Mouse (Mus musculus): ENCODE measurements at regions not wholly inside any gene's neighbourhood (a gene's known extent, or its start where the extent isn't known, plus 50 kb on each side); places are given as distances from the start of the nearest gene placed in this dataset.

DNA sequence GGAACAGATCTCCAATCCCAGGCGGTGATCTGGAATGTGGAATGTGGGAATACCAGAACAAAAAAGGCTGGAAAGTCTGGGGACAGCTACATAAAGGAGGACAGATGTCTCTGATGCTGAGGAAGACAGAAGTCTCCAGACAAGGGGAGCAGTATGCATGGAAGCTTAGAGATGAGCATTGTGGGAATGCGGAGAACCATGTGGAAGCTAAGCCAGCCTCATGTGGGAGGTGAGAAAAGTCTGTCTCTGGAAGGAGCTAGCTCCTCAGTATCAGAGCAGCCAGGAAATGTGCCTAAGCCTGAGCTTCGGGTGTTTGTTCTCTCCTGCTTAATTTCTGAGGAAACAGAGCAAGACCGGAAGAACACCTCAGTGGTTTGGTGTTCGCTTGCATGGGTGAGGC lies 53.4 kb upstream of the Cdh5 start:
- WGBS: 46% methylated on average over 5 of the region's 5 CpGs
- Histone ChIP-seq H3K27me3 (ENCODE audit: control insufficient read depth, insufficient read depth, low read length) (no peaks in the 10 kb centered on the region), H3K27ac (ENCODE audit: control insufficient read depth, insufficient read depth, low read length) (no peak overlapping the region), H3K4me1 (replicated peaks; ENCODE audit: control insufficient read depth, insufficient read depth, low read length) (peaks cover 10% of the 10 kb centered on the region; the same call in 1 of the 2 replicates), H3K36me3 (ENCODE audit: control insufficient read depth, insufficient read depth, low read length) (no peaks in the 10 kb centered on the region), H3K4me3 (ENCODE audit: control insufficient read depth, insufficient read depth, low read length) (no peak overlapping the region)
- TF ChIP-seq CTCF (IDR thresholded peaks at IDR 0.05; ENCODE audit: borderline replicate concordance, control insufficient read depth, extremely low read depth, insufficient read depth, low read length, poor library complexity) (no peak), POLR2A (IDR thresholded peaks at IDR 0.05; ENCODE audit: control insufficient read depth, extremely low read depth, insufficient read depth, low read length, poor library complexity) (no peak)
- no peak for DNase-seq

DNA sequence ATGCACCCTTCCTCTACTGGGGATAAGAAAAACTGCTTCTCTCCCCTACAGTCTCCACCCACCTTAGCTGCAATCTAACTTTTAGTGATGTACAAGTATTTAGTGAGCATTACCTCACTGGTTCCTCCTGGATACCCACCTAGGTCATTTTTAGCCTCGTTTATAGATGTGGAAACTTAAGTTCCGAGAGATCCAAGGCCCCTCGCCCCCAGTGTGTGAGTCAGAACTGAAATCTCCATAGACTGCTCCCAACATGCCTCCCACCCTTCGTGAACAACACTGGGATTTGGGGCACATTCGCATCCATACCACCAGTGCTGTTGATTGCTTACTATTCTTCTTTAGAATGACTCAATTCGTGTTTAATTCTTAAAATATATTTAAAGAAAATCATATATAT lies 52.2 kb upstream of the Cdh5 start:
- Histone ChIP-seq H3K4me3 (ENCODE audit: control insufficient read depth, insufficient read depth, low read length) (no peak overlapping the region), H3K36me3 (ENCODE audit: control insufficient read depth, insufficient read depth, low read length) (no peaks in the 10 kb centered on the region), H3K27me3 (ENCODE audit: control insufficient read depth, insufficient read depth, low read length) (no peaks in the 10 kb centered on the region), H3K27ac (ENCODE audit: control insufficient read depth, insufficient read depth, low read length) (no peak overlapping the region), H3K4me1 (replicated peaks; ENCODE audit: control insufficient read depth, insufficient read depth, low read length) (peaks cover 7% of the 10 kb centered on the region; the same call in 1 of the 2 replicates)
- WGBS: 95% methylated on average over 6 of the region's 6 CpGs
- no peak for DNase-seq
- TF ChIP-seq CTCF (IDR thresholded peaks at IDR 0.05; ENCODE audit: borderline replicate concordance, control insufficient read depth, extremely low read depth, insufficient read depth, low read length, poor library complexity) (no peak), POLR2A (IDR thresholded peaks at IDR 0.05; ENCODE audit: control insufficient read depth, extremely low read depth, insufficient read depth, low read length, poor library complexity) (no peak)

DNA sequence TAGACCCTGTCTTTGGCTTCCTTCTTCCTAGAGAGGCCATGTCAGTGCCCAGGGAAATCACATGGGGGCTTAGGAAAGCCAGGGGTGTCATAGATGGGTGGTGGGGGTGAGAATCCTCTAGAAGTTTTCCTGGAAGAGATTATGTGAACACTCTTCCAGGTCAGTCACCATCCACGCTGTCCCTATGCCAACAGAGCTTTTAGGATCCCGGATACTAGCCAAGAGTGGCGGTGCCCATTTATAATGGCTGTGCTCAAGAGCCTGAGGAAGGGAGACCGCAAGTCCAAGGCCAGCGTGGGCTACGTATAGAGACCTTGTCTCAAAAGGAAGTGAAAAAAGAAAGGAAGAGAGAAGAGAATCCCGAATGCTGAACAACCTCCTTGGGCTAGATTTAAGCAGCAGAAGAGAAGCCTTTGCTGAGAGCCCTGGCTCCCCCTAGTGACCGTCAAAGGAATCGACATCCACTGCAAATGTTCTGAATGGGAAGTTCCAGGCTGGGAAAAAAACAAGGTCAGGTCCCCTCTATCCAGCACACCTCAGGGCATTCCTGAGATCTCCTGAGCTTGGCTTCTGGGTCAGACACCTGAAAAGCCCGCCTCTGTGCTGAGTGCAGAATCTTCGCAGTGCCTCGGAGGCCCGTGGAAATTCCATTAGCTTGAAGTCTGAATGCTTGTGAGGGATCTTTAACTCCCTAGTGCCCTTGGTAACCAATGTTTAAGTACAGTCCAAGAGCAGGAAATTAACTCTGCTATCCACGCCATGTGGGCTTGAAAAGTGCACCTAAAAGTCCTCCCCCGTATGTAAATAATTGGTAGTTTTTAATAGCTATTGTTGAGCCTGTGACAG lies 50.5 kb upstream of the Cdh5 start:
- peak; percentile 70 for DNase-seq
- Histone ChIP-seq H3K27ac (ENCODE audit: control insufficient read depth, insufficient read depth, low read length) (no peak overlapping the region), H3K27me3 (ENCODE audit: control insufficient read depth, insufficient read depth, low read length) (no peaks in the 10 kb centered on the region), H3K36me3 (ENCODE audit: control insufficient read depth, insufficient read depth, low read length) (no peaks in the 10 kb centered on the region), H3K4me3 (ENCODE audit: control insufficient read depth, insufficient read depth, low read length) (no peak overlapping the region), H3K4me1 (replicated peaks; ENCODE audit: control insufficient read depth, insufficient read depth, low read length) (peaks cover 7% of the 10 kb centered on the region; the same call in 1 of the 2 replicates)
- 0 out of 2 replicates have a peak, but pooled peaks have one; percentile 42 for TF ChIP-seq CTCF (IDR thresholded peaks at IDR 0.05; ENCODE audit: borderline replicate concordance, control insufficient read depth, extremely low read depth, insufficient read depth, low read length, poor library complexity)
- no peak for TF ChIP-seq POLR2A (IDR thresholded peaks at IDR 0.05; ENCODE audit: control insufficient read depth, extremely low read depth, insufficient read depth, low read length, poor library complexity)
- WGBS: 29% methylated on average over 15 of the region's 15 CpGs

- DNase-seq: no peak
- no peak overlapping the region for H3K4me3 ChIP-seq (ENCODE audit: control insufficient read depth, insufficient read depth, low read length)
- no peak for TF ChIP-seq CTCF (IDR thresholded peaks at IDR 0.05; ENCODE audit: borderline replicate concordance, control insufficient read depth, extremely low read depth, insufficient read depth, low read length, poor library complexity)
- TF ChIP-seq POLR2A (IDR thresholded peaks at IDR 0.05; ENCODE audit: control insufficient read depth, extremely low read depth, insufficient read depth, low read length, poor library complexity): no peak
- WGBS: 56% methylated on average over 5 of the region's 5 CpGs
- H3K27ac ChIP-seq (ENCODE audit: control insufficient read depth, insufficient read depth, low read length): no peak overlapping the region
- no peaks in the 10 kb centered on the region for H3K27me3 ChIP-seq (ENCODE audit: control insufficient read depth, insufficient read depth, low read length)
- peaks cover 7% of the 10 kb centered on the region; the same call in 1 of the 2 replicates for H3K4me1 ChIP-seq (replicated peaks; ENCODE audit: control insufficient read depth, insufficient read depth, low read length)
- no peaks in the 10 kb centered on the region for H3K36me3 ChIP-seq (ENCODE audit: control insufficient read depth, insufficient read depth, low read length)
These were observed 49.9 kb upstream of the Cdh5 start for GRCm38 (mm10) chr8:104051540-104051882.

Data from thymus, adult 2 months (tissue).